Mouse (Mus musculus): ENCODE measurements around the gene Desi2. TPM values are rescaled to one million over a fixed set of nuclear protein-coding genes. Genes with fewer than 3 reads are reported as not detected.
"Not testable (repeated sequence)": the region's sequence is repeated elsewhere in the genome, so short reads cannot be mapped to it uniquely, and the experiment has no call there.

Desi2 gene
- total RNA-seq, 2 experiments from 2014 or later: 33.0 to 40.9 TPM

DNA sequence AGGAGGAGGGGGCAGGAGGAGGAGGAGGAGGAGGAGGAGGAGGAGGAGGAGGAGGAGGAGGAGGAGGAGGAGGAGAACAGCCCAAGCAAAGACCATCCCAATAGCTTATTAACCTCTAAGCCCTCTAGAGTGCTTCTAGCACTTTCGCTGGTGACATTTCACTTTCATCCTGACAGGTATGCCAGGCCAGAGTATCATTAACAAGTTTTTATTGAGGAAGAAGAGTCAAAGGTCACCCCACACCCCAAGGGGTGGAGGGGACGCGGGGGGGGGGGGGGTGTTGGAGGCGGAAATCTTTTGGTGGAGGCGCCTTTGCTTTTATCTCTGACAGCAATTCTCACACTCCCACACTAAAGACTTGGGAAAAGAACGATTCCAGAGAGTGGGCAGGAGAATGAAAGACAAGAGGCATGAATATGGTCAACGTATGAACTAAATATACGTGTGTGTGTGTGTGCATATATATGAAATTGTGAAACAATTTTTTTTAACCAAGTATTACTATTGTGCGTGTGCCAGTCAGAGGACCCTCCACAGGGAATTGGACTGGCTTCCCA is 88.0 kb downstream of the Desi2 start:
- intact Hi-C loops (cut with DNase I): no loop called here
- no peak for DNase-seq
- no peak for TF ChIP-seq CTCF (IDR thresholded peaks at IDR 0.05)
- Histone ChIP-seq H3K4me3 (peak overlapping the region; percentile 82), H3K27ac (no peak overlapping the region)

DNA sequence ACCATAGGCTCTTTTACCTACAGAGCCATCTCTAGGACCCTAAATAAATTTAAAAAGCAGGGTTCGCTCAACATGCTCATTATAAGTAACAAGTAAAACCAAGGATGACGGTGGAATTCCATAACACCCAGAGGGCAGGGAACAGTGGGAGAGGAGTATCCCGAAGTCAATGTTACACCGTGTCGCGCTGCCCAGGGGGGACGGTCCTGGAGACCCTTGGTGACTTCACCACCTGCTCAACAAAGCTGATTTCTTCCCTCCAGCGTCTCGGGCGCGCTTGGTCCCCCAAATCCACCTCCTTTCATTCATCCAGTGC is 88.5 kb downstream of the Desi2 start:
- no peak for DNase-seq
- intact Hi-C loops (cut with DNase I): no loop called here
- no peak for TF ChIP-seq CTCF (IDR thresholded peaks at IDR 0.05)
- peak overlapping the region; percentile 82 for H3K4me3 ChIP-seq
- H3K27ac ChIP-seq: no peak overlapping the region; the same call in 1 of the 2 replicates

- Histone ChIP-seq H3K4me3 (peak overlapping the region; percentile 82), H3K27ac (peak overlapping the region; percentile 54)
- peak; percentile 71 for DNase-seq
- intact Hi-C loops (cut with DNase I): no loop called here
- TF ChIP-seq CTCF (IDR thresholded peaks at IDR 0.05): 0 out of 2 replicates have a peak, but pooled peaks have one; percentile 2
These were observed 89.1 kb downstream of the Desi2 start for GRCm38 (mm10) chr1:178276054-178276911.

- DNase-seq; intact Hi-C loops (cut with DNase I); H3K27ac ChIP-seq; H3K4me3 ChIP-seq: not testable (repeated sequence)
These were observed 96.1 kb downstream of the Desi2 start for GRCm38 (mm10) chr1:178283314-178283713.

DNA sequence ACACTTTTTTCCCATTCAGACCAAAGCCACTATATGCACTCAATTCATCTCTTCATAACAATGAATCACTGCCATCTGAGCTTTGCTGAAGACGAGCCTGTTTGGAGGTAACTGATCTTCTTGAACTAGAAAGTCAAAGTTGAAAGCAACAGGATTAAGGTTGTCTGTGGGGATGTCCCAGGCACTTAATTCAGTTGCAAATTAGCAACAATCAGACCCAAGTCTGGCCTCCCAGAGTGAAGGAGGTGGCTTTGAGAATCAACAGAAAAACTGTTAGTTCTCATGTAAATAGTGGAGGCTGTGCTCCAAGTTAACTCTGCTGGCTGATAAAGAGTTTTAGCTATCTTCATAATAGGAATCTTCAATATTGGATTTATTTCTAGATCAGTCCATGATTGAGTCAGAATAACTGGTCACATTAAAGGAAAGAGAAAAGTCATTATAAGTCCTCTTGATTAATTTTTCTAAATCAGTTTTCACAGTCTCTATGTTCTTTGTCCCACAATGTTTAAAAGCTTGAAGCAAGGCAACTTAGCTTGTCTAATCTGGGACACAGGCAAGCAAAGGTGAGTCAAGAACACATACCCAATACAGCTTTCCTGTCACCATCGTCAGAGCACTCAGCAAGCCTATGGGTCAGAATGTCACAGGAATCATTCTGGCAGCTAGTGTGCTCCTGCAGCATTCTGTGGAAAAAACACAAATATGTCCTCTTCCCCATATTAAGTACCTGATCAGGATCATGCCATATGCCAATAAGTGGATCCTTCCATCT is 96.9 kb downstream of the Desi2 start:
- no peak overlapping the region for H3K4me3 ChIP-seq
- DNase-seq: no peak
- intact Hi-C loops (cut with DNase I): no loop called here
- H3K27ac ChIP-seq: no peak overlapping the region
- TF ChIP-seq CTCF (IDR thresholded peaks at IDR 0.05): no peak

- intact Hi-C loops (cut with DNase I): no loop called here
- no peak overlapping the region for H3K27ac ChIP-seq
- no peak for TF ChIP-seq CTCF (IDR thresholded peaks at IDR 0.05)
- DNase-seq: no peak
- H3K4me3 ChIP-seq: no peak overlapping the region
These were observed 100.5 kb downstream of the Desi2 start for GRCm38 (mm10) chr1:178287601-178288176.

DNA sequence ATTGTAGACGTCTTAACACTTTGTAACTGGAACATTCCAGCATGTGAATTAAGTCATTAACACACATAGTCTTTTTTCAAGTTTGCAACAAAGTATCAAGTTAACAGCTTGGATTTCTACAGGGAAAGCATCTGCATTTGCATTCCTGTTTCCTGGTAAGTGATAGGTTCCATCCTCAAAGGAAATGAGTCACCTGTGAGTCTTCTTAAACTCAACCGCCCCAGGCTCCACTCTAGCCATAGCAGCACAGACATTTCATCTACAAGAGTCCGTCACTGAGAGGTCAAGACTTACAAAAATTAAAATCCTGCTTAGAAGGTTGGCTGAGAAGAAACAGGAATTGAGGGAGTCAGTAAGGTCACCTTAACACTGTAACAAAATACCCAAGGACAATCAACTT is 104.5 kb downstream of the Desi2 start:
- intact Hi-C loops (cut with DNase I): no loop called here
- DNase-seq: no peak
- Histone ChIP-seq H3K4me3 (no peak overlapping the region), H3K27ac (no peak overlapping the region)
- TF ChIP-seq CTCF (IDR thresholded peaks at IDR 0.05): no peak

DNA sequence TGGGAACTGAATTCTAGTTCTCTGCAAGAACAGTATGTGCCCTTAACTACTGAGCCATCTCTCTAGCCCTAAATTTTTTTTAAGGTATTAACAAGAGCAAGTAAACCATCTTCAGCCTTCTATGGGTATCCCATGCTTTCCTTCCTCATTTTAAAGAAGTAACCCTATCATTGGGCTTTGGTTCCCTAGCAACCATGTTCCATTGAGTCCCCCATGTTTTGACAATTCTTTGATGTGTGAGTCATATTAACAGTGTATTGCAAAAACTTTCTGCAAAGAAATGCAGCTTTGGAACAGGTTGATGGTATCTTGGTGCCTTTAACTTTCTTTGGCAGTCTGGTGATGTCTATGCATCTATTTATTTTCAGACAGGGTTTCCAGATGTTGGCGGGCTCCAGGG is 106.8 kb downstream of the Desi2 start:
- DNase-seq: no peak
- TF ChIP-seq CTCF (IDR thresholded peaks at IDR 0.05): no peak
- Histone ChIP-seq H3K4me3 (no peak overlapping the region), H3K27ac (no peak overlapping the region)
- intact Hi-C loops (cut with DNase I): no loop called here

GRCm38 (mm10) chr1:178301261-178301660 is 114.0 kb downstream of the Desi2 start:
- H3K27ac ChIP-seq; DNase-seq; intact Hi-C loops (cut with DNase I); H3K4me3 ChIP-seq: not testable (repeated sequence)

- no peak overlapping the region for H3K4me3 ChIP-seq
- TF ChIP-seq CTCF (IDR thresholded peaks at IDR 0.05): peak; percentile 92
- H3K27ac ChIP-seq: no peak overlapping the region
- peak; percentile 79 for DNase-seq
- intact Hi-C loops (cut with DNase I): loop anchor here (1.0 to 2.0 kb wide), 2 partner anchors 61 to 156 kb away; no protein-coding TSS in a partner anchor
These were observed 116.2 kb downstream of the Desi2 start for GRCm38 (mm10) chr1:178303425-178303824.

Other genes with a start within 250 kb of the Desi2 start
- gene Catspere2, start 204.0 kb upstream of the Desi2 start, total RNA-seq (2021): under 1 TPM; 0.08 to 0.36 TPM
- gene Cox20, start 131.7 kb downstream of the Desi2 start, total RNA-seq (2021): 10 to 100 TPM; 33.3 to 63.8 TPM
- 100 to 1,000 TPM; 135 to 140 TPM for gene Hnrnpu, start 150.4 kb downstream of the Desi2 start, total RNA-seq (2021)
- 10 to 100 TPM; 14.7 to 15.9 TPM for gene Efcab2, start 218.7 kb downstream of the Desi2 start, total RNA-seq (2021)